Mouse (Mus musculus) myocyte (in vitro differentiated cells): ENCODE data around the gene Pold1. TPM values are rescaled to one million over a fixed set of nuclear protein-coding genes. Genes with fewer than 3 reads are reported as not detected.

Experiments
- H3K27me3 ChIP-seq: one replicate; pipeline ENCODE4 v1.6.1; 2011; ENCODE audit not compliant: control insufficient read depth, insufficient read depth, insufficient read length
- H3K36me3 ChIP-seq: one replicate; pipeline ENCODE4 v1.6.1; 2011; ENCODE audit not compliant: control insufficient read depth, insufficient read depth
- H3K4me2 ChIP-seq: one replicate; pipeline ENCODE4 v1.6.1; 2011; ENCODE audit warnings: low read depth, control low read depth
- H3K4me3 ChIP-seq: one replicate; pipeline ENCODE4 v1.5.1; 2011; ENCODE audit warnings: mild to moderate bottlenecking, control low read depth, moderate library complexity
- H3K79me2 ChIP-seq: one replicate; pipeline ENCODE4 v1.6.1; 2011; ENCODE audit not compliant: control insufficient read depth, insufficient read depth
- H3ac ChIP-seq: one replicate; pipeline ENCODE4 v1.6.1; 2011; ENCODE audit not compliant: control insufficient read depth, insufficient read length
- CEBPB ChIP-seq: IDR thresholded peaks from 2 replicates; pipeline ENCODE4 v1.6.1; 2011; ENCODE audit warnings: mild to moderate bottlenecking, moderate library complexity; ENCODE audit not compliant: poor library complexity, insufficient read depth, severe bottlenecking
- E2F4 ChIP-seq: IDR thresholded peaks from one replicate; pipeline ENCODE4 v1.6.1; 2011; ENCODE audit warnings: mild to moderate bottlenecking, control low read depth, moderate library complexity; ENCODE audit not compliant: insufficient read depth
- MAX ChIP-seq: IDR thresholded peaks from one replicate; pipeline ENCODE4 v1.6.1; 2011; ENCODE audit warnings: low read depth, mild to moderate bottlenecking, control low read depth
- MYOD1 ChIP-seq, 3 experiments: IDR thresholded peaks; one replicate each; pipeline ENCODE4 v1.6.1; 2011; ENCODE audit warnings: control low read depth in 2 of 3, low read depth in 2 of 3, mild to moderate bottlenecking in 2 of 3, moderate library complexity in 1 of 3; ENCODE audit not compliant: insufficient read length in 2 of 3, control insufficient read depth in 1 of 3
- MYOG ChIP-seq, 3 experiments: IDR thresholded peaks; one replicate each; pipeline ENCODE4 v1.6.1; 2011; ENCODE audit warnings: control low read depth in 2 of 3, low read depth in 2 of 3, mild to moderate bottlenecking in 2 of 3; ENCODE audit not compliant: insufficient read length in 2 of 3, control insufficient read depth in 1 of 3, insufficient read depth in 1 of 3
- POLR2A ChIP-seq: IDR thresholded peaks from one replicate; pipeline ENCODE4 v1.6.1; 2011; ENCODE audit warnings: low read depth, mild to moderate bottlenecking, control low read depth, moderate library complexity; ENCODE audit not compliant: insufficient read length
- POLR2AphosphoS2 ChIP-seq: IDR thresholded peaks from one replicate; pipeline ENCODE4 v1.6.1; 2011; ENCODE audit warnings: low read depth, control low read depth; ENCODE audit not compliant: insufficient read length
- REST ChIP-seq: IDR thresholded peaks from one replicate; pipeline ENCODE4 v1.6.1; 2011; ENCODE audit warnings: mild to moderate bottlenecking, control low read depth, moderate library complexity; ENCODE audit not compliant: insufficient read depth, insufficient read length
- SRF ChIP-seq: IDR thresholded peaks from one replicate; pipeline ENCODE4 v1.6.1; 2011; ENCODE audit warnings: low read depth; ENCODE audit not compliant: control insufficient read depth, insufficient read length
- TCF12 ChIP-seq: IDR thresholded peaks from one replicate; pipeline ENCODE4 v1.6.1; 2011; ENCODE audit warnings: mild to moderate bottlenecking, control low read depth; ENCODE audit not compliant: poor library complexity, insufficient read depth, severe bottlenecking
- TCF3 ChIP-seq: IDR thresholded peaks from one replicate; pipeline ENCODE4 v1.6.1; 2011; ENCODE audit warnings: low read depth, control low read depth; ENCODE audit not compliant: insufficient read length
- USF1 ChIP-seq: IDR thresholded peaks from one replicate; pipeline ENCODE4 v1.6.1; 2011; ENCODE audit warnings: low read depth, mild to moderate bottlenecking, control low read depth, moderate library complexity
- polyA plus RNA-seq: library from polyadenylated mRNA; unstranded; fragments of >200 nt; fragmentation: generic; extraction: Trizol; gene quantifications from one replicate; pipeline ENCODE4 v1.2.1, GENCODE M21; 2012; ENCODE audit warnings: missing spikeins

Gene Pold1
- polyA plus RNA-seq, 1 experiment = 23.9 TPM

DNA sequence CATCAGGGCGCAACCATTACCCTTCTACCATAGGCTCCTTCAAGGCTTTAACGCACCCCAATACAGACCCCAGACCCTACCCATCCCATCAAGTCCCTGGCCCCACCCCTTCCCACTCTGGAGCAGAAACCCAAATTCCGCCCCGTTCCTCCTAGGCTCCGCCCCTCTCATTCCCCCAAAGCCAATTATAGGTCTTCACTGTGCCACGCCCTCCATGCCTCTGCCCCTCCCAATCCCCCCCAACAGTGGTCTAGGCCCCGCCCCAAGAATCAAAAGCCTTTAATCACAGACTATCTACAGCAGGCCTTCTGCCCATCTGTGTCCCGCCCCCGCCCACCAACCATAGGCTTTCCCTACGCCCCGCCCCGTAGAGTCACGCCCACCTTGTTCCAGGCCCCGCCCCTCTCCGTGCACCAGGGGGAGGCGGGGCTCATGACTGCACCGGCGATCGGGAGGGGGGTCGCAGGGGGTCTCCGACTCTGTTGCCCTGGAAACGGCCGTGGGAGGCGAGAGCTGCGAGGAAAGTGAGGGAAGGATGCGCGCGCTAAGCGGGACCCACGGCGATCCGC is 4.6 kb upstream of the Pold1 start:
- peak overlapping the region; percentile 82 for H3K4me2 ChIP-seq
- peak overlapping the region; percentile 70 for H3K4me3 ChIP-seq
- peaks cover 6% of the 10 kb centered on the region for H3K79me2 ChIP-seq
- no peaks in the 10 kb centered on the region for H3K36me3 ChIP-seq
- peak overlapping the region; percentile 45 for H3ac ChIP-seq
- no peaks in the 10 kb centered on the region for H3K27me3 ChIP-seq
- TF ChIP-seq MYOG (IDR thresholded peaks at IDR 0.05; ENCODE audit: control insufficient read depth in 1 of 3, insufficient read depth in 1 of 3, insufficient read length in 2 of 3, low read depth in 2 of 3) (no peak), TCF12 (no peak), SRF (no peak), TCF3 (no peak), USF1 (no peak), POLR2A (no peak), CEBPB (no peak), MAX (no peak), REST (no peak), POLR2AphosphoS2 (no peak), MYOD1 (IDR thresholded peaks at IDR 0.05; ENCODE audit: control insufficient read depth in 1 of 3, insufficient read length in 2 of 3, low read depth in 2 of 3) (no peak), E2F4 (no peak)

DNA sequence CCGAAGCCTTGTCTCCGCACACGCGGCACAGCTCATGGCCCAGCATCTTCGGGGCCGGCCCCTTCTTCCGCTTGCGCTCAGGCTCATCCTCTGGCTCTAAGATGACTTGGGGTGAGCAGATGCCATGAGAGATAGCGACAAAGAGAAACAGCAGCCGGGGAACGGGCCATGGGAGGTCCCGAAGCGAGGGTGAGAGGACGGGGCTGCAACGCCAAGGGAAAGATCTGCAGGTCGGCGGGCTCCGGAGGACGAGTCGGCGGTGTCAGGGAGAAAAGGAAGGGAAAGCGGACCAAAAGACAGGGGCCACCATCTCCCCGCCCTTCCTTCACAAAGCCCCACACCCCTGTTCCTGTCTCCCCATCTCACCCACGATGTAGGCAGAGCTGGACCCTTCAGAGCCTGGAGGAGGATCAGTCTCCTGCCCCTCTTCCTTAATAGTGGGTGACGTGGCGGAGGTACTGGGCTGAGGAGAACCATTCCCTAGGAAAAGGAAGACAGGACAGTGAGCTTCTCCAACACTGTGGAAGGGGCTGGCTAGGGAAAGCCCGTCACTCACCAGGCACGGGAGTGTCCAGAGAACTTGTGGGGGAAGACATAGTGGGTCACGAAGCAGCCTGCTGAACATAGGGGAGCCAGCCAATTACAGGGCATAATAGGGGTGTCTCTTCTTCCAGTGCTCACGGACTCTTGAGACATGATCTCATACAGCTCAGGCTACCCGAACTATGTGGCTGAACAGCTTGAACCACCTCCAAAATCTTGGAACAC is 3.7 kb upstream of the Pold1 start:
- peak overlapping the region; percentile 70 for H3K4me3 ChIP-seq
- H3K4me2 ChIP-seq = peak overlapping the region; percentile 82
- no peak for TF ChIP-seq TCF12
- H3K36me3 ChIP-seq = no peaks in the 10 kb centered on the region
- peak overlapping the region; percentile 45 for H3ac ChIP-seq
- H3K27me3 ChIP-seq = no peaks in the 10 kb centered on the region
- peaks cover 12% of the 10 kb centered on the region for H3K79me2 ChIP-seq

DNA sequence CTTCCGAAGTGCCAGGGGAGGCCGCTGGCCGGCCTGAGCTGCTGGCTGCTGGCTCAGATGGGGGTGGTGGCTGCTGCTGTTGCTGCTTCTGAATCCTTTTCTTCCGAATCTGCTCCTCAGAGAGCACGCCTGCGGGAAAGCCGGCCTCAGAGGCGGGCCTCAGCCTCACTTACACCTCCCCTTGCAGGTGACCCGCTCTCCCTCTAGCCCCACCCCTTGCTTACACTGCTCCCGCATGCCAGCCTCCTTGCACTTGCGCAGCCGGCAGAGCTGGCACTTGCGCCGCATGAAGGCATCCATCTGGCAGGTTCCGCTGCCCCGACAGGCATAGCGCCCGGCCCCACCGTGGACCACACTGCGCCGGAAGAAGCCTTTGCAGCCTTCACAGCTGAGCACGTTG is 3.1 kb upstream of the Pold1 start:
- no peak overlapping the region for H3ac ChIP-seq
- H3K36me3 ChIP-seq = no peaks in the 10 kb centered on the region
- TF ChIP-seq E2F4 = no peak
- no peak for TF ChIP-seq POLR2A
- TF ChIP-seq TCF3 = no peak
- TF ChIP-seq MYOG (IDR thresholded peaks at IDR 0.05; ENCODE audit: control insufficient read depth in 1 of 3, insufficient read depth in 1 of 3, insufficient read length in 2 of 3, low read depth in 2 of 3) = no peak
- TF ChIP-seq TCF12 = no peak
- peaks cover 16% of the 10 kb centered on the region for H3K79me2 ChIP-seq
- no peaks in the 10 kb centered on the region for H3K27me3 ChIP-seq
- no peak overlapping the region for H3K4me2 ChIP-seq
- no peak overlapping the region for H3K4me3 ChIP-seq

DNA sequence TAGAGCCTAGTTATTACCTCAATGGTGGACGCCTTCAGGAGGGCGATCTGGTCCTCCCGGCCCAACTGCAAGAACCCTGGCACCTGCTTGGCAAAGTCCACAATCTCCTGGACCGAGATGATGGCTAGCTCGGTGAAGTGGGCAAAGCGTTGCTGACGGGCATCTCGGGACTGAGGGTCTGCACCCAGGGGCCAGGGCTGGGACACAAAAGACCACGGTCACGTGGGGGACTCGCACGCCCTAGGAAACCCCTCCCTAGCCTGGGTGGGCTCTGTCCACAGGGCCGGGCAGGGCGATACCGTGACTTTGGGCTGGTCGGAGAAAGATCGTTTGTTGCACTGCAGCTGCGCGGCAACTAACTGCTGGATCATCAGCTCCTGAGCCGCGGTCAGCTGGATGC is 2.7 kb upstream of the Pold1 start:
- H3ac ChIP-seq = no peak overlapping the region
- H3K4me2 ChIP-seq = no peak overlapping the region
- H3K79me2 ChIP-seq = peaks cover 16% of the 10 kb centered on the region
- no peak overlapping the region for H3K4me3 ChIP-seq
- no peak for TF ChIP-seq TCF3
- no peak for TF ChIP-seq SRF
- no peak for TF ChIP-seq POLR2A
- TF ChIP-seq MAX = no peak
- no peak for TF ChIP-seq MYOG (IDR thresholded peaks at IDR 0.05; ENCODE audit: control insufficient read depth in 1 of 3, insufficient read depth in 1 of 3, insufficient read length in 2 of 3, low read depth in 2 of 3)
- no peak for TF ChIP-seq POLR2AphosphoS2
- no peak for TF ChIP-seq REST
- TF ChIP-seq E2F4 = no peak
- no peak for TF ChIP-seq CEBPB
- TF ChIP-seq TCF12 = no peak
- TF ChIP-seq MYOD1 (IDR thresholded peaks at IDR 0.05; ENCODE audit: control insufficient read depth in 1 of 3, insufficient read length in 2 of 3, low read depth in 2 of 3) = no peak
- TF ChIP-seq USF1 = no peak
- H3K27me3 ChIP-seq = no peaks in the 10 kb centered on the region
- H3K36me3 ChIP-seq = no peaks in the 10 kb centered on the region

DNA sequence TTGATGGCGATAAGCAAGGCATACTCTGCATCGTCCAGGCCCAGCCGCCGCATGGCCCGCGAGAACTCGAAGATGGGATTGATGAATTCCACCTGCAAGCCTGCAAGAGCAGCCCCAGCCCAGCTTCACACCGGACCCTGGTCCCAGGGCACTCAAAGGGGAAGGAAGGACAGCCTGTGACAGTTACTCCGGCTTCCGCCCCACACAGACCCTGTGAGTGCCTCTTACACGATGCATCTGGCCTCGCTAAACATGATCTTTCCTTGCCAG is 1.7 kb upstream of the Pold1 start:
- Histone ChIP-seq H3K79me2 (peaks cover 16% of the 10 kb centered on the region), H3K4me2 (no peak overlapping the region), H3ac (no peak overlapping the region), H3K4me3 (no peak overlapping the region), H3K27me3 (no peaks in the 10 kb centered on the region), H3K36me3 (no peaks in the 10 kb centered on the region)
- TF ChIP-seq TCF12 (no peak), MAX (no peak)
